Mouse (Mus musculus) retina, embryonic 14.5 days (tissue): ENCODE results near the gene Olfr727.

Source experiments
- DNase-seq: peaks from one replicate; pipeline ENCODE4 v3.0.0-alpha.2; 2015; ENCODE audit warnings: low spot score

Olfr727 gene

DNA sequence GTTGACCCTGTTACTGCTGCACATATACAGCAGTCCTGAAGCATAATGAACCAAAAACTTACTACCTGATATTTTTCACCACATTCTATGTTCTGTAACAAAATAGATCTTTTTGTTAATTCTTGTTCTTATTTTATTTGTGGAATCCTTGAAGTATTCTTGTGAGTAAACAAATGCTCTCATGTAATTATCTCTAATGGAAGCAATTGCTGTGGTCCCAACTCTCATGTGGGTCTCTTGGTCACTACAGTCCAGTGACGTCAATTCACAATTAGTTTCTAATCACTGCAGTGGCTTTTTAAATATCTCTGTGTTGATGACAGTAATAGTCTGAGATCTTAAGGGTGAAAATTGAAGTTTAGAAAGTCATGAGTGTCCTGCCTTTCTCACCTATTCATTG lies at the start of gene Olfr727:
Gene Olfr727, plus strand, starts transcription at position 301 of the 400 bp plus-strand sequence.
- DNase-seq: no peak

GRCm38 (mm10) chr14:50090853-50091252 lies 32.1 kb upstream of the Olfr727 start, which contains the start of gene Olfr726:
Gene Olfr726, minus strand, starts transcription at chr14:50090953.
- no peak for DNase-seq

DNA sequence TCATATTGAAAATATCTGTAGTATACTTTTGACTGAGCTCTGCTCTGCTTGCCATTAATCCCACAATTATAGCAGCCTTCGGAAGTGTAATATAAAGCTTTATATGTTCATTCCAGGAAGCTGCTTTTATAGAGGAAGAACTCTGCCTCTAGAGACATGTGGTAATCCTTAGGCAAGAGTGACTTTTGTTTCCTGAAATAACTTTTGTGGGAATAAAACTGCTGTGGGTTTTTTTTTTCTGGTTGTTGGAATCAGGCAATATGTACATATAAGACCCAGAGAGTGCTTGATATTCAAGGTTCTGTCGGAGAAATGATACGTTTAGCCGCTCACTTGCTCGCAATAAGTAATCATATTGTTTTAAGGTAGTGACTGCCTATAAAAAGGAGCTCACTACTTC lies 19.6 kb downstream of the Olfr727 start, which contains the start of gene Olfr728:
Gene Olfr728, minus strand, starts transcription at position 101 of the 400 bp plus-strand sequence.
- no peak for DNase-seq

DNA sequence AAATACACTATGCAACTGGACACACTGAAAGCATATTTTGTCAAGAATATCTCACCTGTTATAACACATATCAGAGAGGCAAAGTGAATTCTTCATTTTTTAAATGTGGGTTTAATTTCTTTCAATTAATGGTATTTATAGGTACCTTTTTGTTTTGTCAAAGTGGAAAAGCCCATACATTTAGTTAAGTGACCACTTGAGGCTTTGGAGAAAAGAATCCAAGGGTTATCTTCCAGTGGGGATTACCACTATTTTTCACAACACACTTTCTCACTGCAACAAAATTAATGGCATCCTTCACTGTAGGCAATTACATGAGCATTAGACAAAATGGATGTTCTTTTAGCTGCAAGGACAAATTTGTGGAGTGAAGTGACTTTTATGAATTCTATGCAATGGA lies 29.8 kb downstream of the Olfr727 start, which contains the start of gene Olfr729:
Gene Olfr729, minus strand, starts transcription at position 101 of the 400 bp plus-strand sequence.
- DNase-seq: no peak
